Mouse (Mus musculus): ENCODE results near the gene Faiml. TPM values are rescaled to one million over a fixed set of nuclear protein-coding genes. Genes with fewer than 3 reads are reported as not detected.

The Faiml gene
- polyA plus RNA-seq (2015; fragmentation: Nextera tagmentation; extraction: Ambion mirVana) = not detected in 2 replicates

- H3K36me3 ChIP-seq (ENCODE audit: insufficient read depth, low read length) = no peaks in the 10 kb centered on the region
- ATAC-seq (replicated peaks; ENCODE audit: low FRiP score, low read depth) = no peak
Observed at GRCm38 (mm10) chr9:99237139-99237538, at the start of gene Faiml. Gene Faiml (minus strand): TSS chr9:99237239.

GRCm38 (mm10) chr9:99258891-99259290 is 21.9 kb upstream of the Faiml start:
- H3K9ac ChIP-seq (ENCODE audit: low read depth, low read length) = no peak overlapping the region
- H3K27me3 ChIP-seq (ENCODE audit: insufficient read depth, low read length) = no peaks in the 10 kb centered on the region
- no peak for TF ChIP-seq CTCF (IDR thresholded peaks at IDR 0.05; ENCODE audit: low read depth)
- no peak overlapping the region for H3K4me2 ChIP-seq (ENCODE audit: low read length)
- DNase-seq (ENCODE audit: low spot score) (no peak), ATAC-seq (replicated peaks; ENCODE audit: low FRiP score, low read depth) (no peak)
- 78% methylated on average over 5 of the region's 5 CpGs for WGBS
- no peaks in the 10 kb centered on the region for H3K4me1 ChIP-seq (replicated peaks; ENCODE audit: insufficient read depth, low read length)
- no peak overlapping the region for H3K4me3 ChIP-seq (replicated peaks; ENCODE audit: low read depth, low read length)
- H3K36me3 ChIP-seq (ENCODE audit: insufficient read depth, low read length) = peaks cover 6% of the 10 kb centered on the region; the same call in 1 of the 2 replicates
- no peaks in the 10 kb centered on the region for H3K9me3 ChIP-seq (replicated peaks; ENCODE audit: low read length)
- no peak overlapping the region for H3K27ac ChIP-seq

More at GRCm38 (mm10) chr9:99237139-99237538, at the start of gene Faiml:
- no peak within 1 kb of the TSS for H3K27ac ChIP-seq
- 89% methylated on average over 14 of the region's 14 CpGs for WGBS
- H3K4me1 ChIP-seq (replicated peaks; ENCODE audit: insufficient read depth, low read length) = no peaks in the 10 kb centered on the region
- no peaks in the 10 kb centered on the region for H3K27me3 ChIP-seq (ENCODE audit: insufficient read depth, low read length)
- no peak within 1 kb of the TSS for H3K9ac ChIP-seq (ENCODE audit: low read depth, low read length)
- H3K4me2 ChIP-seq (ENCODE audit: low read length) = no peak within 1 kb of the TSS
- H3K4me3 ChIP-seq (replicated peaks; ENCODE audit: low read depth, low read length) = no peak within 1 kb of the TSS
- no peaks in the 10 kb centered on the region for H3K9me3 ChIP-seq (replicated peaks; ENCODE audit: low read length)
- DNase-seq (ENCODE audit: low spot score) = no peak
- TF ChIP-seq CTCF (IDR thresholded peaks at IDR 0.05; ENCODE audit: low read depth) = no peak

DNA sequence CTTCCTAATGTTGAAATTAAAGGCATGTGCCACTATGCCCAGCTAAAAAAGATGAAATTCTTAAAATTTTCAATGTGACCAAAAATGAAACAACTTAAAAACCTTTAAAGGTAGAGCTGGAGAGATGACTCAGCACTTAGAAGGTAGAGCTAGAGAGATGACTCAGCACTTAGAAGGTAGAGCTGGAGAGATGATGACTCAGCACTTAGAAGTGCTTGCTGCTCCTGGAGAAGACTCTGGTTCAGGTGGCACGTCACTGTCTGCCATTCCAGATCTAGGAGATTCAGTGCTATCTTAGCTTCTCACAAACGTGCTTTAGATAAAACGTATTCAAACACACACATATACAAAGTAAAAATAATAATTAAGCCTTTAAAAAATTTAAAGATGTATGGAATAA is 19.8 kb upstream of the Faiml start:
- Histone ChIP-seq H3K9ac (ENCODE audit: low read depth, low read length) (no peak overlapping the region), H3K4me2 (ENCODE audit: low read length) (no peak overlapping the region), H3K27ac (no peak overlapping the region), H3K4me3 (replicated peaks; ENCODE audit: low read depth, low read length) (no peak overlapping the region), H3K36me3 (ENCODE audit: insufficient read depth, low read length) (peaks cover 6% of the 10 kb centered on the region; the same call in 1 of the 2 replicates), H3K27me3 (ENCODE audit: insufficient read depth, low read length) (no peaks in the 10 kb centered on the region), H3K9me3 (replicated peaks; ENCODE audit: low read length) (no peaks in the 10 kb centered on the region), H3K4me1 (replicated peaks; ENCODE audit: insufficient read depth, low read length) (no peaks in the 10 kb centered on the region)
- ATAC-seq (replicated peaks; ENCODE audit: low FRiP score, low read depth) (no peak), DNase-seq (ENCODE audit: low spot score) (no peak)
- 96% methylated on average over 3 of the region's 3 CpGs for WGBS
- no peak for TF ChIP-seq CTCF (IDR thresholded peaks at IDR 0.05; ENCODE audit: low read depth)

- Histone ChIP-seq H3K9ac (ENCODE audit: low read depth, low read length) (no peak overlapping the region), H3K36me3 (ENCODE audit: insufficient read depth, low read length) (peaks cover 6% of the 10 kb centered on the region; the same call in 1 of the 2 replicates), H3K27me3 (ENCODE audit: insufficient read depth, low read length) (no peaks in the 10 kb centered on the region), H3K27ac (no peak overlapping the region), H3K9me3 (replicated peaks; ENCODE audit: low read length) (no peaks in the 10 kb centered on the region), H3K4me3 (replicated peaks; ENCODE audit: low read depth, low read length) (no peak overlapping the region), H3K4me1 (replicated peaks; ENCODE audit: insufficient read depth, low read length) (no peaks in the 10 kb centered on the region), H3K4me2 (ENCODE audit: low read length) (no peak overlapping the region)
- DNase-seq (ENCODE audit: low spot score) (no peak), ATAC-seq (replicated peaks; ENCODE audit: low FRiP score, low read depth) (no peak)
- WGBS = 91% methylated on average over 1 of the region's 1 CpGs
- TF ChIP-seq CTCF (IDR thresholded peaks at IDR 0.05; ENCODE audit: low read depth) = no peak
Observed at GRCm38 (mm10) chr9:99256206-99256605, 19.2 kb upstream of the Faiml start.

DNA sequence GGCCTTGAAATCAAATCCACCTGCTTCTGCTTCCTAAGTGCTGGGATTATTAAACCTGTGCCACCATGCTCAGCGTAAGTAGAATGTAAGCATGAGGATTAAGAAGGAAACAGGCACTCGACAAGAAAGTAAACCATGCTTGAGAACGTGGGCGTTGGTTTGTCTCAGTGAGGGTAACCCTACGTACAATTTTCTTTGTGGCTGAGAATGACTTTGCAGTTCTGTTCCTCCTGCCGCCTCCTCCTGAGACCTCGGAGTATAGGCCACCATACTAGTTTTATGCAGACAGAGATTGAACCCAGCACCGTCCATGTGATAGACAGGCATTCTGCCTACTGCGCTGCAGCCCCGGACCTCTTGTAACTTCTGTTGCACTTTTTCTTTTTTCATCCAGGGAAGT is 16.8 kb upstream of the Faiml start:
- Histone ChIP-seq H3K36me3 (ENCODE audit: insufficient read depth, low read length) (peaks cover 6% of the 10 kb centered on the region; the same call in 1 of the 2 replicates), H3K27me3 (ENCODE audit: insufficient read depth, low read length) (no peaks in the 10 kb centered on the region), H3K4me3 (replicated peaks; ENCODE audit: low read depth, low read length) (no peak overlapping the region), H3K27ac (no peak overlapping the region), H3K4me2 (ENCODE audit: low read length) (no peak overlapping the region), H3K9ac (ENCODE audit: low read depth, low read length) (no peak overlapping the region), H3K9me3 (replicated peaks; ENCODE audit: low read length) (no peaks in the 10 kb centered on the region), H3K4me1 (replicated peaks; ENCODE audit: insufficient read depth, low read length) (no peaks in the 10 kb centered on the region)
- ATAC-seq (replicated peaks; ENCODE audit: low FRiP score, low read depth) (no peak), DNase-seq (ENCODE audit: low spot score) (no peak)
- no peak for TF ChIP-seq CTCF (IDR thresholded peaks at IDR 0.05; ENCODE audit: low read depth)
- 90% methylated on average over 10 of the region's 10 CpGs for WGBS

- no peak overlapping the region for H3K9ac ChIP-seq (ENCODE audit: low read depth, low read length)
- no peaks in the 10 kb centered on the region for H3K27me3 ChIP-seq (ENCODE audit: insufficient read depth, low read length)
- no peaks in the 10 kb centered on the region for H3K9me3 ChIP-seq (replicated peaks; ENCODE audit: low read length)
- DNase-seq (ENCODE audit: low spot score) (no peak), ATAC-seq (replicated peaks; ENCODE audit: low FRiP score, low read depth) (no peak)
- no peak for TF ChIP-seq CTCF (IDR thresholded peaks at IDR 0.05; ENCODE audit: low read depth)
- H3K36me3 ChIP-seq (ENCODE audit: insufficient read depth, low read length) = no peaks in the 10 kb centered on the region
- no peak overlapping the region for H3K27ac ChIP-seq
- WGBS = 95% methylated on average over 4 of the region's 4 CpGs
- no peak overlapping the region for H3K4me3 ChIP-seq (replicated peaks; ENCODE audit: low read depth, low read length)
- H3K4me2 ChIP-seq (ENCODE audit: low read length) = no peak overlapping the region
- no peaks in the 10 kb centered on the region for H3K4me1 ChIP-seq (replicated peaks; ENCODE audit: insufficient read depth, low read length)
Observed at GRCm38 (mm10) chr9:99248906-99249305, 11.9 kb upstream of the Faiml start.

- 67% methylated on average over 8 of the region's 8 CpGs for WGBS
- no peak for DNase-seq (ENCODE audit: low spot score)
Observed at GRCm38 (mm10) chr9:99248304-99248703, 11.3 kb upstream of the Faiml start.

More at GRCm38 (mm10) chr9:99248304-99248703, 11.3 kb upstream of the Faiml start:
- Histone ChIP-seq H3K27me3 (ENCODE audit: insufficient read depth, low read length) (no peaks in the 10 kb centered on the region), H3K9ac (ENCODE audit: low read depth, low read length) (no peak overlapping the region), H3K4me1 (replicated peaks; ENCODE audit: insufficient read depth, low read length) (no peaks in the 10 kb centered on the region), H3K36me3 (ENCODE audit: insufficient read depth, low read length) (no peaks in the 10 kb centered on the region), H3K9me3 (replicated peaks; ENCODE audit: low read length) (no peaks in the 10 kb centered on the region), H3K4me2 (ENCODE audit: low read length) (no peak overlapping the region), H3K4me3 (replicated peaks; ENCODE audit: low read depth, low read length) (no peak overlapping the region), H3K27ac (no peak overlapping the region)
- ATAC-seq (replicated peaks; ENCODE audit: low FRiP score, low read depth) = no peak
- TF ChIP-seq CTCF (IDR thresholded peaks at IDR 0.05; ENCODE audit: low read depth) = no peak
